Mouse (Mus musculus) lung, postnatal 4 days (tissue): ENCODE measurements around the gene Ppm1h.
"Not testable (repeated sequence)": the region's sequence is repeated elsewhere in the genome, so short reads cannot be mapped to it uniquely, and the experiment has no call there.

Experiments used
- DNase-seq, 2 experiments: peaks; one replicate each; pipeline ENCODE4 v3.0.0; 2021

Ppm1h gene

DNA sequence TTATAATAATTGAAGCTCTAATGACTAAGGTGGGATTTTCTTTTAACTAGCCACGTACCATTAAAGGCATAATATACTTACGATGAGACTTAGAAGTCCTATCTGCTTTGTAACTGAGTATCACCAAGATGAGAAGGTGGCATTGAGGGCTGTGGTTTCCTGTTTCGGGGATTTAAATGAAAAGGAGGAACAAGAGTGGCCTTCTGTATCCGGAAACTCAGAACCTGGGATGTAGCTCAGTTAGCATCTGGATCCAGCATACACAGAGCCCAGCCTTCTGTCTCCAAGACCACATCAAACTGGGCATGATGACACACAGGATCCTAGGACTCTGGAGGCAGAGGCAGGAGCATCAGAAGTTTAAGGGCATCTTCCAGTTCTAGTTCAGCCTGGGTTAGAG lies 258.8 kb downstream of the Ppm1h start:
- not testable (repeated sequence) for DNase-seq

DNA sequence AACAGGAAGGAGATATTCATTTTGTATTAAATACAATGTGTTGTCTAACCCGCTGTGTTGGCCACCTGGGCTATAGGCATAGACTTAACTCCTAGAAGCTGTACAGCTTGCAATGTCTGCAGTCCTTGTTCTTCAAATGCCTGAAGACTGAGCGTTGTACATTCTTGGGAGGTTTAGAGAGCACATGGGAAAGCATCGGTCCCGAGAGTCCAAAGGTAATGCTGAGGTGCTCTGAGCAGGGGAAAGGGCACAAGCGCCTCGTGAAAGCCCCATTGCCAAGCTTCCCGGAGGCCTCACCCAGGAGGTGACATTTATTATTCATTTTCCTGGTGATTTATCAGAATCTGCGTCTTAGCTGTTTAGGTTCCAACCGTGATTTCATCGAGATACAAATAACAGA lies 261.0 kb downstream of the Ppm1h start:
- DNase-seq: no peak

- no peak for DNase-seq
Measured at GRCm38 (mm10) chr10:122942771-122943170, 264.2 kb downstream of the Ppm1h start.

- DNase-seq: no peak
Measured at GRCm38 (mm10) chr10:122943824-122944223, 265.3 kb downstream of the Ppm1h start.

DNA sequence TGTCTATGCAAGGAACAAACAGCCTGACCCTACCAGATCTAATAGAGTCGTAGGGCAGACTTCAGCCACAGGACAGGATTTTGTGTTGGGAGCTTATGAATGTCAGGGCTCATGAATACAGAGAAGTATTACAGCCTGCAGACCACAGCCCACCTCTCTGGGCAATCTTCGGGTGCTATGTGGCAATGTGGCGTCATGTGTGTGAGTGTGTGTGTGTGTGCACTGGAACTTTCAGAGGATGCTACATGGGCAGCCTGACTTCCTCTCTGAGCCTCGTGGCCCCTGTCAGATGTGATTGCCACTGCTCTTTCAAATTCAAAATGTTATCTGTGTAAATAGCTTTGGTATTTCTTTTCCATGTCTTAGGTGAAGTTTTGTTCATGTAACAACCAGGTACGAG lies 266.3 kb downstream of the Ppm1h start:
- no peak for DNase-seq

DNA sequence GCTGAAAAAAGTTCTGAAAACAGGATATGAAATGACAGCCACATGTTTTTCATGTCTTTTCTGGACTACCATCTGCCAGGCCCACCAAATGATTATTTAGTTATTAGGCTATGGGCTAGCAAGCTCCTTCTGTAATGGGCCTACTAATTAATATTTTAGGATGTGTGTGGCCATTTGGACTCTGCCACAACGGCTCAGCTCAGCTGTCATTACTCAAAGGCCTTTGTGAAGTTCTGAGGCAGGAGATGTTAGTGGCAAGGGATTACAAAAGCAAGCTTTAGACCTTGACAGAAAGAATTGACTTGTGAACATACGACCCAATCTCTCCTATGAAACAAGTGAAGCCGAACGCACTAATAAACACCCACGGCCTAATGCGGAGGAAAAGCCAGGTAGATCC lies 272.4 kb downstream of the Ppm1h start:
- no peak for DNase-seq

DNA sequence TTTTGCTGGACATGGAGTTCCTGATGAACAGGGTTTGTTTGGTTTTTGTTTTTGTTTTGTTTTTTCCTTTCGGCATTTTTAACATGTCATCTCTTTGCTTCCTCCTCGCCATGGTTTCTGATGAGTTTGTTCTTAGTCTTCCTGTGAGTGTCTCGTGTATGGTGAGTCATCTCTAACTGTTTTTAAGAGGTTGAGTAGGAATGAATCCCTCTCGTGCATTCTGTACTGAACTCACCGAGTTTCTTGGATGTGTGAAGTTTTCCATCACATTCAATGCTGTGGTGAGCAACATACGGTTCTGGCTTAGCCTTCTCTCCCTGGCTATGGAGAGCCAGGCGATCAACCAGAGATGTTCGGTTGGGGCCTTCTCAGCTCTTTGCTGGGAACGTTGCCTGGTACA lies 275.0 kb downstream of the Ppm1h start:
- DNase-seq: no peak

- DNase-seq: no peak
Measured at GRCm38 (mm10) chr10:122957918-122958317, 279.4 kb downstream of the Ppm1h start.

DNA sequence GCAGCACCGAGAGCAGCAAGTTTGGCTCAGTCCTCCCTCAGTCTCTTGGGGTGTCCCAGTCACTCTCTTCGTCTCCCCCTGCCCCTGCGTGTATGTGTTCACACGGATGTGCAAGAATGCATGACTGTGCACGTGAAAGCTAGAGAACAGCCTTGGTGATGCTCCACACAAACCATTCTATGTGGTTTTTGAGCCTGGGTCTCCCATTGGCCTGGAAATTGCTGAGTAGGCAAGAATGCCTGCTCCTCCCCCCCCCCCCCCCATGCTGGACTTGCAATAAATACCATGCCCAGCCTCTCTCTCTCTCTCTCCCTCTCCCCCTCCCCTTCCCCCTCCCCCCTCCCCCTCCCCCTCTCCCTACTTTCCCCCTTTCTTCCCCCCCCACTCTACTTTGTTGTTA lies 280.1 kb downstream of the Ppm1h start:
- DNase-seq: no peak

GRCm38 (mm10) chr10:122960216-122960615 lies 281.7 kb downstream of the Ppm1h start:
- DNase-seq: peak in 1 of 2 experiments; percentile 21

DNA sequence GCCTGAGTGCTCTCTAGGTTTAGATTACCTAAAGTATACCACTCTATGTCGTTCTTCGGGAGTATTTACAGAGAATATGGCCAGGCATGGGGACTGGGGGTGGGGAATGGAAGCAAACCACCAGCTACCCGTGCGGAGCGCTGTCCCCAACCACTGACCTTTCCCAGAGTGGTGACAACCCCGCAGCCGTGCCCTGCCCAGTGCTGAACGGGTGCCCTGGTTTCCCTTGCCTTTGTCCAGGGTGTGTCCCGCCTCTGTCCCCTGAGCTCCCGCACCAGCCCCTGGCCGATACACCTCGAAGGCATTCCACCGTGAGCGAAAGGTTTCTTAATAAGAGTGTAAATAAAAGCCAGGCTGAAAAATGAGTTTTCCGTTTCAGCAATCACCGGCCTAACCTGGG lies 282.2 kb downstream of the Ppm1h start:
- DNase-seq: peak in 1 of 2 experiments; percentile 27

GRCm38 (mm10) chr10:122961494-122961893 lies 282.9 kb downstream of the Ppm1h start:
- DNase-seq: peak in 1 of 2 experiments; percentile 27

DNA sequence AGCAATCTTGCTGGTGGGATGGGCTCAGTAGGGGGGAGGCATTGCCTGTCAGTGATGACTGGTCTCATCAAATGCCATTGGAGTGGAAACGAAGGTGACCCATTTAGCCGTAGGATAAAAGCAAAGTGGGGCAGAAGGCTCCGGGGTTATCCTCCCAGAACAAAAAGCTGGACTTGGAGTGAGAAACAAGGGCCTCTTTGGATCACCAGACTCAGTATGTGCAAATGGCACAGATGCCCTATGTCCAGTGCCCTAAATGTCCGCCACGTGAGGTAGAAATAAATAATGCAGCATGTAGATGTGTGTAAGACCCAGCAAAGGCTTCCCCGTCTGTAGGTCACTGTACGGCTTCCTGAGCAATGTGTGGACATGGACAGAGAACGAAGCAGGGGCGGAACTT lies 284.1 kb downstream of the Ppm1h start:
- DNase-seq: peak in 1 of 2 experiments; percentile 11

DNA sequence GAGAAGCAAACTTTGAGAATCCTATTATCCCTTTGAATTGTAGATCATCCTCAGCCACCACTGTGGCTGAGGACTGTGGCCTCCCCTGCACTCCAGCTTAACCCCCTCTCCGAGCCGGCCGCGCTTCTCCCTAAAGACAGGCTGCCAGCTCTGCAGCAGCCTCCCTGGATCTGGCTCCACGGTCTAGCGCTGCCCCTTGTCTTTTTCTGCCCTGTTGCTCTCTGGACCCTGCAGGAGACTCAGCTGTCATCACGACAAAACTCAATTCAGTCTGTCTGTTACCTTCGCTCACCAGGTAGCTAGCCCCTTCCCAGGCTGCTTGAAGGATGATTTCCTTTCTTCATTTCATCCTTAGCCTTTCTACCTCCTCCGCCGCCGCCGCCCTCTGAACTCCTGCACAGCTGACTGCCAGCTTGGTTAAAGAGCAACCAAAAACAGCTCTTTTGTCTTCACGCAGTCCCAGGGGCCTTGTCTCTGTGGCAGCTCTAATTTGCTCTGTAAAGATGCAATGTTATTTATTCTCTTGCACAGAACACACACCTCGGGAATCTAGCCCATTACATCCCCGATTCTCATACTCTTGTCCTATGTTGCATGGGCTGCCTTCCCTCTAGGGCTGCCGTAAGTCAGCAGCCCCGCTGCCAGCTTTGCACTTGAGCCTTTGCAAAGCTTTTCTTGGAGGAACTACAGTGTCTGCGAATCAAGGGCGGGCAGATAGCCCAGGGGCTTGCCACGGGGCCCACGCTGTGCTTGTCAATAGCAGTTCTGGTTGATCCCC lies 285.1 kb downstream of the Ppm1h start:
- peak in 1 of 2 experiments; percentile 22 for DNase-seq

DNA sequence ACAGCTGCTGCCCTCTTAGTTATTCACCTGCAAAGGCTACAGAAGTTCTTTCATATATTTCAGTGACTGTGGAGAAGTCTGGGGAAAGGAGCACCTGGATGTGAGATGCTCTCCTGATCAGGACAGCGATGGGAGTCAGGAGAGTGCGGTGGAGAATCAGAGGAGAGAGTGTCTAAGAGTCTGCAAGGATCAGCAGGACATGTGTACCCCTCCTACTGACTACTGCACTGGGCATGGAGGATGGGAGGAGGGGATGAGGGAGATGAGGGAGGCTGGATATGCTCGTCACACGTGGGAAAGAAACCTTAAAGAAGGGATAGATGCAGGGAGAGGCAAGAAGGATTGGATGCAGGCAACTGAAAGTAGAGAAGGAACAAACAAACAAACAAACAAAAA lies 285.7 kb downstream of the Ppm1h start:
- no peak for DNase-seq

DNA sequence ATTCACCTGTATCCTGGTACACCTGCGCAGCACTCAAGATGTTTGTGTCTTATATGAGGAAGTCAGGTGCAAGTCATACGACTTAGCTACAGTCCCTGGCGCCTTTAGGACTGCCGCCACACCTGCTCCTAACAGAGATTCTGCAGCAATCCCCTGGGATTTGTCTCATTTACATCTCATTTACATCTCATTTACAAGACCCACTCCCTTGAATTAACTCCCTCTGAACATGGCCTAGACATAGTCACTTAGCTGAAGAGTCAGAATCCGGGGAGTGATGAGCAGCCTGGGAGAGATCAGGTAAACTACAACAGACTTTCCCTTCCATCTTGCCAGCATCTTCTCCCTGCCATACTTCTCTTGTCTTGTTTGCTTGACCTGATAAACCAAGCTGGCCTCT lies 287.1 kb downstream of the Ppm1h start:
- not testable (repeated sequence) for DNase-seq

DNA sequence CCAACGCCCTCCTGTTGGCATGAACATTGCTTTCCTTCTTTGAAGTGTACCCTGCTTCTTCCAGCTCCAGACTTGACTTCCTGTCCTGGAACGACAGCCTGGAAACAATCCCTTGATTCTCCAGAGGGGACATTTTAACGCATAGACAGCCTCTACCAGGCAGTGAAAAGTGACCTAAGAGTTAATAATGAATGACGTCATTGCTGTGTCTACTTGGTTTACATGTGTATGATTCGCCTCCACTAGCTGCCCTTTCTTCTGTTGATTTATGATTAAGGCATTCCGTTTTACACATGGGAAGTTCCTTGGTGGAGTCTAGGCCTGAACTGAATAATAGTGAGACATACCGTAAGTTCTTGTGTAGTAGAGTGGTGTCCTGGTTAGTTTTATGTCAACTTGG lies 287.9 kb downstream of the Ppm1h start:
- DNase-seq: no peak

DNA sequence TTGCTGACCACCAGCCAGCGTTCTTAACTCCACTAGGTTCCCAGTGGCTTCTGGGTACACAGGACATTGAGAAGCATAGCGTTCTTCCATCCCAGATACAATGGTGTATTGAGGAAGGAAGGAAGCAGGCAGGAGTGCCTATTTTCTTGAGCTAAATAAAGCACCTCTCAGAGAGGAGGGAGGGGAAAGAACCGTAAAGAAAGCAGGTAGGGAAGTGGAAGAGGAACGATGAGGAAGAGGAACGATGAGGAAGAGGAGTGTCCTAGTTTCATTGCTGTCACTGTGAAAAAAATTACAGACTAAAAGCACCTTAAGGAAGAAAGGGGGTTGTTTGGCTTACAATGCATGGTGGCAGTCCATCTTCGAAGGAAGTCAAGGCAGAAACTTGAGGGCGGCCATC lies 291.6 kb downstream of the Ppm1h start:
- no peak for DNase-seq

- no peak for DNase-seq
Measured at GRCm38 (mm10) chr10:122973241-122973640, 294.7 kb downstream of the Ppm1h start.

DNA sequence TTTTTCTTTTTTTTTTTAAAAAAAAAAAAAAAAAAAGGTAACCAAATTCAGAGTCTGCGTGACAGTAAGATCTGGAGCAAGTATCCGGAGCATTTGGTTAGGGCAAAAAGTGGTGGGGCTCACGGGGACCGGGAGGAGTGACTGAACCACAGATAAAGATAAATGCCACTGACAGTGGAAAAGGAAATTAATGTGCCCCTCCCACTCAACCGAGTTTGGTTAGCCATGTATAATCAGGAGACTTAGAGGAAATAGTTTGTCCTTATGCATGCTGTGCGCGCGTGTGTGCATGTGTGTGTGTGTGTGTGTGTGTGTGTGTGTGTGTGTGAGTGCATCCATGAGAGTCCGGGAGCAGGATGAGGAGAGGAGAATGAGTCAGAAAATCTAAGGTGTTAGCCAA lies 297.5 kb downstream of the Ppm1h start:
- DNase-seq: no peak

GRCm38 (mm10) chr10:122979356-122979755 lies 300.8 kb downstream of the Ppm1h start:
- no peak for DNase-seq

GRCm38 (mm10) chr10:122980123-122980522 lies 301.6 kb downstream of the Ppm1h start:
- DNase-seq: no peak

DNA sequence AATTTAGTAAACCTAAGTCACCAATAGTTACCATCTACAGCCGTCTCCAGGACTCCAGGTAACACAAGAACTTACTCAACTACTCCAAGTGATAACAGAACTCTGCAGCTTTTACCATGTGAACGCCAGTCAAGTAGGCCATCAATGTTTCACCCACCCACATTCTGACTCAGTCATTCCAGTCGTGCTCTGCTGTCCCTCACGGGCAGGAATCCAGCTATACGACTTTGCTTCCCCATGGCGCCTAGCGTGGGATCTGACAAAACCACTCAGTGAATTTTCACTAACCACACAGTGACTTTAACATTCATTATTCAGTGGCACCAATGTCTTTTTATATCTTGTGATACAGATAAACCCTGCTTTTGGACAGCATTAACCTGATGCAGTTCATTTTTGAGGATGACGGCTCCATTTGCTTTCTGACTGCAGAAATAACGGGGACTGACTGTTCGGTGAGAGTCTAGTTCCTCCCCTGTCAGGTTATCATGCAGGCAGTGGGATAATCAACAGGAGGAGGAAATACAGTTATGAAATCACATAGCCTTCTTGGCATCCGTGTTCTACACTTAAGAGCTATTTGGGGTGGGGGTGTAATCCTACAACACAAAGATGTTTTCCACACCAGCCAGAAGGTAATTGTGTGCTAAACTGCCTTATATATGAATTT lies 304.5 kb downstream of the Ppm1h start:
- no peak for DNase-seq
